10 mouse cellular contexts compared by ENCODE assay signal in genomic region chr8:105025050-105025449, GRCm38 (mm10). TPM values are rescaled to one million over a fixed set of nuclear protein-coding genes. Genes with fewer than 3 reads are reported as not detected.
A peak's percentile ranks its signal among the peaks of the same experiment; 100 is the strongest.
DNase-seq lines count a peak whose midpoint lies in the region; ATAC-seq and TF ChIP-seq lines count a peak whose summit lies in the region.
"Had no signal": no experiment of that assay in that cellular context is flagged by ENCODE, and none has a peak within 500 bp of the region (broad histone marks: within the 10 kb centered on the region; RNA-seq: fewer than 3 reads in every experiment).

No protein-coding gene starts in this region.

- no peak overlapping the region for H3K4me2 ChIP-seq in kidney, postnatal 0 days (ENCODE audit: low read length)
- no peak overlapping the region for H3K4me2 ChIP-seq in kidney, embryonic 14.5 days (replicated peaks; ENCODE audit: low read depth, low read length)
- H3K4me2 ChIP-seq in forebrain, embryonic 15.5 days (replicated peaks), result no peak overlapping the region

- no peak for ATAC-seq in kidney, postnatal 0 days (replicated peaks; ENCODE audit: low FRiP score, low read depth)
- no peak for ATAC-seq in kidney, embryonic 14.5 days (ENCODE audit: low FRiP score, low TSS enrichment)
- ATAC-seq in granulocyte monocyte progenitor cell, adult 5-6 weeks (replicated peaks; ENCODE audit: poor library complexity, severe bottlenecking), result peak; percentile 52; the same call in 1 of the 2 replicates
- no peak for ATAC-seq in forebrain, embryonic 15.5 days (replicated peaks)

- no peaks in the 10 kb centered on the region for H3K4me1 ChIP-seq in kidney, postnatal 0 days (replicated peaks; ENCODE audit: insufficient read depth, low read length)
- H3K4me1 ChIP-seq in kidney, embryonic 14.5 days (ENCODE audit: control insufficient read depth, insufficient read depth, low read length), result no peaks in the 10 kb centered on the region
- H3K4me1 ChIP-seq in forebrain, embryonic 15.5 days, result no peaks in the 10 kb centered on the region

- no peak overlapping the region for H3K27ac ChIP-seq in kidney, postnatal 0 days
- no peak overlapping the region for H3K27ac ChIP-seq in kidney, embryonic 14.5 days (ENCODE audit: low read depth, low read length)
- H3K27ac ChIP-seq in forebrain, embryonic 15.5 days (replicated peaks), result no peak overlapping the region

- no peak for DNase-seq in kidney, postnatal 0 days (ENCODE audit: low spot score)
- DNase-seq in CD4-positive helper T cell, adult 2 months (ENCODE audit: low read depth, low spot score), result peak; percentile 15
- peak; percentile 38 for DNase-seq in NIH3T3 (ENCODE audit: low read depth)
- DNase-seq in cerebellum, postnatal 25 days, result no peak
- DNase-seq in left cerebral cortex, postnatal 25 days (ENCODE audit: low spot score in 2 of 2), result no peak
- DNase-seq: kidney, postnatal 14 days had no signal

- no peaks in the 10 kb centered on the region for H3K36me3 ChIP-seq in kidney, postnatal 0 days (ENCODE audit: insufficient read depth, low read length)
- no peaks in the 10 kb centered on the region for H3K36me3 ChIP-seq in kidney, embryonic 14.5 days (ENCODE audit: control insufficient read depth, insufficient read depth, low read length)
- H3K36me3 ChIP-seq in forebrain, embryonic 15.5 days, result no peaks in the 10 kb centered on the region

- WGBS in kidney, postnatal 0 days, result 61% methylated on average over 2 of the region's 2 CpGs
- WGBS in kidney, embryonic 14.5 days, result 66% methylated on average over 2 of the region's 2 CpGs
- WGBS in forebrain, embryonic 15.5 days, result 80% methylated on average over 2 of the region's 2 CpGs

- H3K9ac ChIP-seq in kidney, postnatal 0 days (ENCODE audit: low read depth, low read length), result no peak overlapping the region
- no peak overlapping the region for H3K9ac ChIP-seq in kidney, embryonic 14.5 days (ENCODE audit: low read depth, low read length)
- H3K9ac ChIP-seq in forebrain, embryonic 15.5 days (replicated peaks), result no peak overlapping the region

- no peak overlapping the region for H3K4me3 ChIP-seq in kidney, postnatal 0 days (replicated peaks; ENCODE audit: low read depth, low read length)
- no peak overlapping the region for H3K4me3 ChIP-seq in kidney, embryonic 14.5 days (ENCODE audit: low read length)
- H3K4me3 ChIP-seq in forebrain, embryonic 15.5 days, result no peak overlapping the region

- no peaks in the 10 kb centered on the region for H3K9me3 ChIP-seq in kidney, postnatal 0 days (replicated peaks; ENCODE audit: low read length)
- no peaks in the 10 kb centered on the region; the same call in 1 of the 2 replicates for H3K9me3 ChIP-seq in kidney, embryonic 14.5 days (ENCODE audit: control insufficient read depth, low read length)
- no peaks in the 10 kb centered on the region for H3K9me3 ChIP-seq in forebrain, embryonic 15.5 days

- intact Hi-C loops in left cerebral cortex, postnatal 25 days (cut with DNase I), result no loop called here

- TF ChIP-seq CTCF in kidney, postnatal 0 days (IDR thresholded peaks at IDR 0.05; ENCODE audit: low read depth), result peak; percentile 50

- H3K27me3 ChIP-seq in kidney, postnatal 0 days (ENCODE audit: insufficient read depth, low read length), result no peaks in the 10 kb centered on the region
- no peaks in the 10 kb centered on the region for H3K27me3 ChIP-seq in kidney, embryonic 14.5 days (ENCODE audit: control insufficient read depth, insufficient read depth, low read length)
- H3K27me3 ChIP-seq in forebrain, embryonic 15.5 days, result no peaks in the 10 kb centered on the region

RNA-seq across cellular contexts. Expression of gene Ces3a, which starts 23.4 kb away (rescaled TPM):
- not detected in 2 replicates for polyA plus RNA-seq in kidney, postnatal 0 days (2015; fragmentation: Nextera tagmentation; extraction: Ambion mirVana)
- polyA plus RNA-seq in kidney, embryonic 14.5 days (2014; fragmentation: Nextera tagmentation; extraction: Ambion mirVana), result not detected in 2 replicates
- not detected in 2 replicates for total RNA-seq in granulocyte monocyte progenitor cell, adult 5-6 weeks (2014; fragmentation: Nextera tagmentation)
- total RNA-seq in granulocyte monocyte progenitor cell, adult 5-6 weeks (2017), result not detected in 2 replicates
- not detected for total RNA-seq in left cerebral cortex, postnatal 25 days (2021)
- not detected in 2 replicates for polyA plus RNA-seq in forebrain, embryonic 15.5 days (2015; fragmentation: Nextera tagmentation; extraction: Ambion mirVana)

RNA-seq across cellular contexts. Expression of gene Ces2h, which starts 24.4 kb away (rescaled TPM):
- polyA plus RNA-seq in kidney, postnatal 0 days (2015; fragmentation: Nextera tagmentation; extraction: Ambion mirVana), result not detected in 2 replicates
- not detected in 2 replicates for polyA plus RNA-seq in kidney, embryonic 14.5 days (2014; fragmentation: Nextera tagmentation; extraction: Ambion mirVana)
- total RNA-seq in granulocyte monocyte progenitor cell, adult 5-6 weeks (2014; fragmentation: Nextera tagmentation), result not detected in 2 replicates
- not detected in 2 replicates for total RNA-seq in granulocyte monocyte progenitor cell, adult 5-6 weeks (2017)
- total RNA-seq in left cerebral cortex, postnatal 25 days (2021), result not detected
- not detected in 2 replicates for polyA plus RNA-seq in forebrain, embryonic 15.5 days (2015; fragmentation: Nextera tagmentation; extraction: Ambion mirVana)

RNA-seq across cellular contexts. Expression of gene Ces3b, which starts 58.5 kb away (rescaled TPM):
- polyA plus RNA-seq in kidney, postnatal 0 days (2015; fragmentation: Nextera tagmentation; extraction: Ambion mirVana), result not detected in 2 replicates
- polyA plus RNA-seq in kidney, embryonic 14.5 days (2014; fragmentation: Nextera tagmentation; extraction: Ambion mirVana), result not detected in 2 replicates
- not detected in 2 replicates for total RNA-seq in granulocyte monocyte progenitor cell, adult 5-6 weeks (2014; fragmentation: Nextera tagmentation)
- total RNA-seq in granulocyte monocyte progenitor cell, adult 5-6 weeks (2017), result not detected in 2 replicates
- not detected for total RNA-seq in left cerebral cortex, postnatal 25 days (2021)
- not detected in 2 replicates for polyA plus RNA-seq in forebrain, embryonic 15.5 days (2015; fragmentation: Nextera tagmentation; extraction: Ambion mirVana)
- total RNA-seq: adrenal gland, postnatal 4 days had no signal

Comparison
In these comparisons a context has a peak if more than half of its experiments do, and no peak if none do; other contexts are left out.
1. DNase-seq: peak in CD4-positive helper T cell, adult 2 months (single experiment) and NIH3T3 (single experiment); none in kidney, postnatal 0 days (single experiment), cerebellum, postnatal 25 days (0 of 2) and left cerebral cortex, postnatal 25 days (0 of 2).